12 mouse cellular contexts compared by ENCODE assay signal in the genomic region with DNA sequence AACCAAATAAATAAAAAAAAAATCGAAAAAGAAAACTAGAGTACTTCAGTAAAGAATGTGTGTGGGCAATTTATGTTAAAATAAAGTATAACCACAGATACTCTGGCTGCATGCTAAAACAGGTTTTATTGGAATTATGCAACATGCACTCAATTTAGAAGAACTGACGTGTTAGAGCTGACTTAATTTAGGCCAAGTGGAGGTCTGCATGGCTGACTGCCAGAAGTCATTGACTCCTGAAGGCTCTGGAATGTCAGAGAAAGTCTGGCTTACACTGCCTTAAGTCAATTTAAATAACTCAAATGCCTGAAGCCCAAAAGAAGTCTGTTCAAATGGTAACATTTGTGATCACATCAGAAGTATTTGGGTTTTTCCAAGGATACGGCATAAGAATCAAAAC.
A peak's percentile ranks its signal among the peaks of the same experiment; 100 is the strongest.
DNase-seq lines count a peak whose midpoint lies in the region; ATAC-seq and TF ChIP-seq lines count a peak whose summit lies in the region.
"Had no signal": no experiment of that assay in that cellular context is flagged by ENCODE, and none has a peak within 500 bp of the region (broad histone marks: within the 10 kb centered on the region; RNA-seq: fewer than 3 reads in every experiment).

No protein-coding gene starts in this region.

- no peaks in the 10 kb centered on the region for H3K9me3 ChIP-seq in kidney, embryonic 14.5 days (ENCODE audit: control insufficient read depth, low read length)
- no peaks in the 10 kb centered on the region for H3K9me3 ChIP-seq in lung, embryonic 16.5 days (ENCODE audit: control insufficient read depth, low read length)
- no peaks in the 10 kb centered on the region for H3K9me3 ChIP-seq in intestine, embryonic 15.5 days

- no peaks in the 10 kb centered on the region for H3K4me1 ChIP-seq in kidney, embryonic 14.5 days (ENCODE audit: control insufficient read depth, insufficient read depth, low read length)
- peaks cover 10% of the 10 kb centered on the region for H3K4me1 ChIP-seq in lung, embryonic 16.5 days (replicated peaks; ENCODE audit: control insufficient read depth, insufficient read depth, low read length)
- H3K4me1 ChIP-seq in intestine, embryonic 15.5 days (replicated peaks) = no peaks in the 10 kb centered on the region

- no peak overlapping the region for H3K9ac ChIP-seq in kidney, embryonic 14.5 days (ENCODE audit: low read depth, low read length)
- H3K9ac ChIP-seq in lung, embryonic 16.5 days (ENCODE audit: low read length) = no peak overlapping the region
- H3K9ac ChIP-seq in intestine, embryonic 15.5 days = no peak overlapping the region

- 54% methylated on average over 3 of the region's 3 CpGs for WGBS in kidney, embryonic 14.5 days
- WGBS in lung, embryonic 16.5 days = 24% methylated on average over 3 of the region's 3 CpGs
- 42% methylated on average over 3 of the region's 3 CpGs for whole genome bisulfite sequencing in intestine, embryonic 15.5 days

- no peak for TF ChIP-seq POLR2A in brain, embryonic 14.5 days (IDR thresholded peaks at IDR 0.05; ENCODE audit: borderline replicate concordance, extremely low read depth, insufficient read depth, insufficient read length, poor library complexity, severe bottlenecking)

- no peak overlapping the region for H3K4me3 ChIP-seq in kidney, embryonic 14.5 days (ENCODE audit: low read length)
- H3K4me3 ChIP-seq in lung, embryonic 16.5 days (ENCODE audit: low read length) = no peak overlapping the region
- no peak overlapping the region for H3K4me3 ChIP-seq in intestine, embryonic 15.5 days (replicated peaks)
- H3K4me3 ChIP-seq: layer of hippocampus, adult 2 months had no signal

- intact Hi-C loops in heart, postnatal 10 days (cut with DNase I) = no loop called here

- no peaks in the 10 kb centered on the region for H3K27me3 ChIP-seq in kidney, embryonic 14.5 days (ENCODE audit: control insufficient read depth, insufficient read depth, low read length)
- H3K27me3 ChIP-seq in lung, embryonic 16.5 days (ENCODE audit: control insufficient read depth, insufficient read depth, low read depth, low read length) = no peaks in the 10 kb centered on the region
- H3K27me3 ChIP-seq in intestine, embryonic 15.5 days (replicated peaks) = no peaks in the 10 kb centered on the region

- no peak for TF ChIP-seq CTCF in brain, embryonic 14.5 days (IDR thresholded peaks at IDR 0.05; ENCODE audit: borderline replicate concordance, extremely low read depth, insufficient read depth, insufficient read length)

- no peak overlapping the region for H3K27ac ChIP-seq in kidney, embryonic 14.5 days (ENCODE audit: low read depth, low read length)
- H3K27ac ChIP-seq in lung, embryonic 16.5 days (ENCODE audit: low read length) = peak overlapping the region; percentile 0; the same call in 1 of the 2 replicates
- H3K27ac ChIP-seq in intestine, embryonic 15.5 days = no peak overlapping the region
- H3K27ac ChIP-seq: layer of hippocampus, adult 2 months had no signal

- peak; percentile 13 to 24 for DNase-seq in heart, postnatal 10 days
- no peak for DNase-seq in heart, adult 18-20 months
- DNase-seq in brain, embryonic 14.5 days (ENCODE audit: low read depth) = peak; percentile 33
- DNase-seq: cerebellum, adult 9-11 months; gastrocnemius, postnatal 36 days had no signal

- H3K4me2 ChIP-seq in kidney, embryonic 14.5 days (replicated peaks; ENCODE audit: low read depth, low read length) = no peak overlapping the region
- H3K4me2 ChIP-seq in lung, embryonic 16.5 days (ENCODE audit: low read depth, low read length) = no peak overlapping the region
- H3K4me2 ChIP-seq in intestine, embryonic 15.5 days (replicated peaks) = no peak overlapping the region
- H3K4me2 ChIP-seq: liver, embryonic 11.5 days had no signal

- ATAC-seq in kidney, embryonic 14.5 days (ENCODE audit: low FRiP score, low TSS enrichment) = peak; percentile 76
- ATAC-seq in lung, embryonic 16.5 days (ENCODE audit: low read depth) = peak; percentile 94
- no peak for ATAC-seq in CD4-positive, CD25-positive, alpha-beta regulatory T cell, adult 4 months
- ATAC-seq in erythroid progenitor cell, adult 5-6 weeks (replicated peaks; ENCODE audit: low FRiP score, poor library complexity, severe bottlenecking) = no peak
- no peak for ATAC-seq in intestine, embryonic 15.5 days

- H3K36me3 ChIP-seq in kidney, embryonic 14.5 days (ENCODE audit: control insufficient read depth, insufficient read depth, low read length) = no peaks in the 10 kb centered on the region
- no peaks in the 10 kb centered on the region for H3K36me3 ChIP-seq in lung, embryonic 16.5 days (ENCODE audit: control insufficient read depth, insufficient read depth, low read length)
- no peaks in the 10 kb centered on the region for H3K36me3 ChIP-seq in intestine, embryonic 15.5 days

Comparison
In these comparisons a context has a peak if more than half of its experiments do, and no peak if none do; other contexts are left out.
1. DNase-seq: peak in heart, postnatal 10 days (2 of 2) and brain, embryonic 14.5 days (single experiment); none in heart, adult 18-20 months (0 of 2).
2. ATAC-seq: peak in kidney, embryonic 14.5 days (single experiment) and lung, embryonic 16.5 days (single experiment); none in CD4-positive, CD25-positive, alpha-beta regulatory T cell, adult 4 months (single experiment), erythroid progenitor cell, adult 5-6 weeks (single experiment) and intestine, embryonic 15.5 days (single experiment).